Mouse (Mus musculus) olfactory bulb, adult 2 months (tissue): ENCODE data around the gene Jakmip3. TPM values are rescaled to one million over a fixed set of nuclear protein-coding genes. Genes with fewer than 3 reads are reported as not detected.
A peak's percentile ranks its signal among the peaks of the same experiment; 100 is the strongest.

Source experiments
- H3K27ac ChIP-seq: fragments of 200-500 bp; 2 replicates; pipeline ENCODE4 v1.5.1; 2012; ENCODE audit warnings: low read depth, low read length; ENCODE audit not compliant: insufficient read depth
- H3K4me1 ChIP-seq: fragments of 200-500 bp; 2 replicates; pipeline ENCODE4 v1.6.1; 2012; ENCODE audit warnings: low read length; ENCODE audit not compliant: control insufficient read depth, insufficient read depth
- H3K4me3 ChIP-seq: fragments of 200-500 bp; 2 replicates; pipeline ENCODE4 v1.5.1; 2012; ENCODE audit warnings: mild to moderate bottlenecking, low read depth, low read length, moderate library complexity; ENCODE audit not compliant: insufficient read depth
- CTCF ChIP-seq: fragments of 200-500 bp; IDR thresholded peaks from 2 replicates; pipeline ENCODE4 v1.5.1; 2012; ENCODE audit warnings: low read depth, mild to moderate bottlenecking, low read length, moderate library complexity; ENCODE audit not compliant: insufficient read depth
- POLR2A ChIP-seq: fragments of 200-500 bp; IDR thresholded peaks from 2 replicates; pipeline ENCODE4 v1.6.1; 2012; ENCODE audit warnings: mild to moderate bottlenecking, low read depth, low read length, moderate library complexity; ENCODE audit not compliant: insufficient read depth
- WGBS: fragments of 180-500 bp; shearing (Covaris S2); methylation state at CpG from one replicate; pipeline ENCODE4 v1.1.7; 2018; 5-methylcytosine and 5-hydroxymethylcytosine counted together
- polyA plus RNA-seq: library from polyadenylated mRNA; stranded (reverse); fragments of >200 nt; gene quantifications from 2 replicates; pipeline ENCODE4 v1.2.4, GENCODE M21; 2012; ENCODE audit warnings: low replicate concordance; ENCODE audit not compliant: missing spikeins, insufficient read depth, insufficient read length

Gene Jakmip3
- polyA plus RNA-seq, 1 experiment: not detected

- TF ChIP-seq POLR2A (no peak), CTCF (0 out of 2 replicates have a peak, but pooled peaks have one; percentile 18)
- Histone ChIP-seq H3K4me1 (peaks cover 29% of the 10 kb centered on the region), H3K4me3 (peak overlapping the region; percentile 35), H3K27ac (peak overlapping the region; percentile 97)
- WGBS: 14% methylated on average over 13 of the region's 13 CpGs
These were observed 27.6 kb downstream of the Jakmip3 start for GRCm38 (mm10) chr7:138968010-138968620.

GRCm38 (mm10) chr7:138977510-138977909 lies 37.0 kb downstream of the Jakmip3 start:
- H3K4me1 ChIP-seq: peaks cover 4% of the 10 kb centered on the region; the same call in 1 of the 2 replicates
- no peak overlapping the region for H3K4me3 ChIP-seq
- WGBS: 90% methylated on average over 7 of the region's 7 CpGs
- no peak overlapping the region for H3K27ac ChIP-seq
- TF ChIP-seq CTCF: no peak
- no peak for TF ChIP-seq POLR2A

- WGBS: 93% methylated on average over 6 of the region's 6 CpGs
- TF ChIP-seq CTCF (no peak), POLR2A (no peak)
These were observed 44.0 kb downstream of the Jakmip3 start for GRCm38 (mm10) chr7:138984576-138984975.

GRCm38 (mm10) chr7:138989156-138989555 lies 48.6 kb downstream of the Jakmip3 start:
- no peak for TF ChIP-seq CTCF
- no peak for TF ChIP-seq POLR2A
- WGBS: 63% methylated on average over 9 of the region's 9 CpGs
- Histone ChIP-seq H3K4me3 (no peak overlapping the region), H3K27ac (no peak overlapping the region), H3K4me1 (peaks cover 2% of the 10 kb centered on the region; the same call in 1 of the 2 replicates)

More at GRCm38 (mm10) chr7:138984576-138984975, 44.0 kb downstream of the Jakmip3 start:
- H3K4me1 ChIP-seq: peaks cover 4% of the 10 kb centered on the region; the same call in 1 of the 2 replicates
- H3K4me3 ChIP-seq: no peak overlapping the region
- no peak overlapping the region for H3K27ac ChIP-seq

- no peak overlapping the region for H3K27ac ChIP-seq
- peaks cover 9% of the 10 kb centered on the region; the same call in 1 of the 2 replicates for H3K4me1 ChIP-seq
- whole genome bisulfite sequencing: 91% methylated on average over 9 of the region's 9 CpGs
- H3K4me3 ChIP-seq: no peak overlapping the region
- TF ChIP-seq POLR2A (no peak), CTCF (no peak)
These were observed 62.2 kb downstream of the Jakmip3 start for GRCm38 (mm10) chr7:139002692-139003091.

- WGBS: 29% methylated on average over 9 of the region's 9 CpGs
- Histone ChIP-seq H3K27ac (no peak overlapping the region), H3K4me3 (no peak overlapping the region), H3K4me1 (peaks cover 8% of the 10 kb centered on the region; the same call in 1 of the 2 replicates)
- TF ChIP-seq POLR2A: no peak
- no peak for TF ChIP-seq CTCF
These were observed 62.7 kb downstream of the Jakmip3 start for GRCm38 (mm10) chr7:139003250-139003649.

GRCm38 (mm10) chr7:139009786-139010502 lies 69.4 kb downstream of the Jakmip3 start:
- H3K4me3 ChIP-seq: no peak overlapping the region
- TF ChIP-seq POLR2A: no peak
- no peak for TF ChIP-seq CTCF
- H3K4me1 ChIP-seq: no peaks in the 10 kb centered on the region
- 60% methylated on average over 7 of the region's 7 CpGs for WGBS
- no peak overlapping the region for H3K27ac ChIP-seq

GRCm38 (mm10) chr7:139011027-139011426 lies 70.5 kb downstream of the Jakmip3 start:
- 47% methylated on average over 3 of the region's 3 CpGs for WGBS
- no peak for TF ChIP-seq POLR2A
- peak; percentile 50; the same call in 1 of the 2 replicates for TF ChIP-seq CTCF

GRCm38 (mm10) chr7:139011586-139011985 lies 71.1 kb downstream of the Jakmip3 start:
- H3K27ac ChIP-seq: no peak overlapping the region
- 90% methylated on average over 2 of the region's 2 CpGs for WGBS
- TF ChIP-seq POLR2A (no peak), CTCF (no peak)
- H3K4me3 ChIP-seq: no peak overlapping the region
- no peaks in the 10 kb centered on the region for H3K4me1 ChIP-seq

More at GRCm38 (mm10) chr7:139011027-139011426, 70.5 kb downstream of the Jakmip3 start:
- no peak overlapping the region for H3K4me3 ChIP-seq
- no peaks in the 10 kb centered on the region for H3K4me1 ChIP-seq
- no peak overlapping the region for H3K27ac ChIP-seq
